17 mouse cellular contexts compared by ENCODE assay signal in genomic region chr9:53514091-53514490, GRCm38 (mm10).
"Had no signal": no experiment of that assay in that cellular context is flagged by ENCODE, and none has a peak within 500 bp of the region (broad histone marks: within the 10 kb centered on the region; RNA-seq: fewer than 3 reads in every experiment).

No protein-coding gene starts in this region.

- H3K9me3 ChIP-seq: midbrain, embryonic 10.5 days; midbrain, embryonic 12.5 days; neural tube, embryonic 13.5 days; neural tube, embryonic 15.5 days; stomach, embryonic 15.5 days had no signal

- H3K4me3 ChIP-seq: midbrain, embryonic 10.5 days; midbrain, embryonic 12.5 days; myocyte; neural tube, embryonic 13.5 days; neural tube, embryonic 15.5 days; stomach, embryonic 15.5 days had no signal

- H3K36me3 ChIP-seq: stomach, embryonic 15.5 days had no signal

- H3K4me1 ChIP-seq: midbrain, embryonic 10.5 days; midbrain, embryonic 12.5 days; stomach, embryonic 15.5 days had no signal

- ATAC-seq: midbrain, embryonic 16.5 days had no signal

- H3K27me3 ChIP-seq: midbrain, embryonic 12.5 days; neural tube, embryonic 13.5 days; neural tube, embryonic 15.5 days; stomach, embryonic 15.5 days had no signal

- H3K27ac ChIP-seq: midbrain, embryonic 10.5 days; midbrain, embryonic 12.5 days; neural tube, embryonic 13.5 days; neural tube, embryonic 15.5 days; stomach, embryonic 15.5 days; stomach, postnatal 0 days had no signal

- DNase-seq: lung, adult 18-20 months; lung, embryonic 14.5 days; lung, postnatal 4 days; midbrain, embryonic 14.5 days; retina, postnatal 1 day; right cerebral cortex, adult 18-20 months; thymus, adult 2 months; thymus, postnatal 25 days; thymus, postnatal 4 days had no signal
